Mouse (Mus musculus) common myeloid progenitor, adult 5-6 weeks (primary cell): ENCODE results near the gene Mafb. TPM values are rescaled to one million over a fixed set of nuclear protein-coding genes. Genes with fewer than 3 reads are reported as not detected.

Experiments
- ATAC-seq: replicated peaks from 2 replicates; pipeline ENCODE4 v1.8.0; 2016; ENCODE audit warnings: low read depth, mild to moderate bottlenecking, moderate TSS enrichment, inconsistent platforms; ENCODE audit not compliant: poor library complexity, severe bottlenecking
- total RNA-seq: library from RNA; stranded (forward); fragments of 200-1000, 187-1606 nt; gene quantifications from 2 replicates; pipeline ENCODE4 v1.2.3, GENCODE M21; 2017

The Mafb gene
- total RNA-seq, 1 experiment from 2014 or later, result not detected

- no peak for ATAC-seq
Observed at GRCm38 (mm10) chr2:160332516-160333325, 34.1 kb downstream of the Mafb start.

GRCm38 (mm10) chr2:160328886-160329285 is 38.0 kb downstream of the Mafb start:
- peak; percentile 28; the same call in 1 of the 2 replicates for ATAC-seq

- no peak for ATAC-seq
Observed at GRCm38 (mm10) chr2:160327716-160328115, 39.1 kb downstream of the Mafb start.

- ATAC-seq, result peak; percentile 49
Observed at GRCm38 (mm10) chr2:160327167-160327566, 39.7 kb downstream of the Mafb start.

- ATAC-seq, result no peak
Observed at GRCm38 (mm10) chr2:160325105-160325644, 41.7 kb downstream of the Mafb start.

- no peak; the same call in 1 of the 2 replicates for ATAC-seq
Observed at GRCm38 (mm10) chr2:160321829-160322228, 45.0 kb downstream of the Mafb start.

- no peak for ATAC-seq
Observed at GRCm38 (mm10) chr2:160318255-160318654, 48.6 kb downstream of the Mafb start.

Other genes with a start within 250 kb of the Mafb start
- gene Gm826, start 32.9 kb downstream of the Mafb start, total RNA-seq, result not detected in 2 replicates